Mouse (Mus musculus): ENCODE data around the gene Zfp607b. TPM values are rescaled to one million over a fixed set of nuclear protein-coding genes. Genes with fewer than 3 reads are reported as not detected.
A peak's percentile ranks its signal among the peaks of the same experiment; 100 is the strongest.

The Zfp607b gene
- polyA plus RNA-seq, 1 experiment from 2014 or later = 1.1 TPM

- DNase-seq (ENCODE audit: low read depth, low spot score) (no peak), ATAC-seq (no peak)
- ChIA-PET POLR2A (interaction anchor here (0.7 kb wide), 1 partner anchor 15 kb away, joined by 4 read pairs; no protein-coding TSS in a partner anchor), CTCF (interaction anchor here (0.7 to 1.2 kb wide), 2 partner anchors 22 to 51 kb away, joined by 3 read pairs; no protein-coding TSS in a partner anchor)
- in situ Hi-C loops (cut with MboI; ENCODE audit: low pct_unique_long_range_greater_than_20kb) = loop anchor here (5.0 kb wide), 1 partner anchor 33 kb away; the partner anchor contains the start of gene Ttc9b
- no peak for TF ChIP-seq CTCF (IDR thresholded peaks at IDR 0.05)
- H3K27me3 ChIP-seq = no peaks in the 10 kb centered on the region
Observed at GRCm38 (mm10) chr7:27685220-27685619, 3.9 kb upstream of the Zfp607b start.

GRCm38 (mm10) chr7:27685681-27686080, 3.5 kb upstream of the Zfp607b start:
- no peaks in the 10 kb centered on the region for H3K27me3 ChIP-seq
- CTCF ChIA-PET = interaction anchor here (0.7 to 1.2 kb wide), 2 partner anchors 23 to 52 kb away, joined by 3 read pairs; no protein-coding TSS in a partner anchor

DNA sequence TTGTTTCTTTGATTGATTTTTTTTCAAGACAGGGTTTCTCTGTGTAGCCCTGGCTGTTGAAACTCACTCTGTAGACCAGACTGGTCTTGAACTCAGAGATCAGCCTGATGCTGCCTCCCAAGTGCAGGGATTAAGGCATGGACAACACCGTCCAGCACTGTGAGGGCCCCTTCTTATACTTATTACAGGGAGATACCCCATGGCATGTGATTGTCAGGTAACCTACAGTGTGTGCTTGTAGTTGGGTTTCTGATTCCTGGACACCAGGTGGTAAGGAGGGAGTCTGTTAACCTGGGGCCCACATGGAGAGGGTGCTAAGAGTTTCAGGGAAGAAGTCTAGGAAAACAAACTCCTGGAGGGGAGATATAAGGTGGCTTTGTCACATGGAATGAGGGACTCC, 2.1 kb upstream of the Zfp607b start:
- ATAC-seq (no peak), DNase-seq (ENCODE audit: low read depth, low spot score) (no peak)
- POLR2A ChIA-PET = no interaction called here
- no peak for TF ChIP-seq CTCF (IDR thresholded peaks at IDR 0.05)
- CTCF ChIA-PET = no interaction called here
- H3K27me3 ChIP-seq = no peaks in the 10 kb centered on the region
- in situ Hi-C loops (cut with MboI; ENCODE audit: low pct_unique_long_range_greater_than_20kb) = loop anchor here (5.0 kb wide), 1 partner anchor 35 kb away; the partner anchor contains the start of gene Ttc9b

More at GRCm38 (mm10) chr7:27685681-27686080, 3.5 kb upstream of the Zfp607b start:
- ATAC-seq (no peak), DNase-seq (ENCODE audit: low read depth, low spot score) (no peak)
- TF ChIP-seq CTCF (IDR thresholded peaks at IDR 0.05) = peak; percentile 53
- POLR2A ChIA-PET = interaction anchor here (0.7 kb wide), 1 partner anchor 15 kb away, joined by 4 read pairs; no protein-coding TSS in a partner anchor
- in situ Hi-C loops (cut with MboI; ENCODE audit: low pct_unique_long_range_greater_than_20kb) = loop anchor here (5.0 kb wide), 1 partner anchor 33 kb away; the partner anchor contains the start of gene Ttc9b

DNA sequence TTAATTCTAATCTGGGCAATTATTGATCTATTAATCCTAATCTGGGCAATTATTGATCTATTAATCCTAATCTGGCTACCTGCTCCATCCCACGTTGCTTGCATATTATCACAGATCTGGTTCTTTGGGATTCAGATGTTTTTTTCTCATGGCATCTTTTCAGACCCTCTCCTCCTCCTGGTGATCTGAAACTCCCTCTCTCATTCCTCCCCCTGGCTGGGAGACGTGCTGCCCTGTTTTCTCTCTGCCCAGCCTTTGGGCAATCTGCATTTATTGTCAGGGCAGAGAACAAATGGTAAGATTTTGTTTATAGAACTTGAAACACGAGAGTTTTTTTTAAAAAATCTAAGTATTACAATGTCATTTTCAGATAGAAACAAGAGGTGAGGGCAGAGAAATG, 1.3 kb upstream of the Zfp607b start:
- POLR2A ChIA-PET = no interaction called here
- DNase-seq (ENCODE audit: low read depth, low spot score) (no peak), ATAC-seq (no peak)
- CTCF ChIA-PET = no interaction called here
- TF ChIP-seq CTCF (IDR thresholded peaks at IDR 0.05) = no peak
- in situ Hi-C loops (cut with MboI; ENCODE audit: low pct_unique_long_range_greater_than_20kb) = loop anchor here (5.0 kb wide), 1 partner anchor 36 kb away; the partner anchor contains the start of gene Ttc9b
- H3K27me3 ChIP-seq = no peaks in the 10 kb centered on the region

GRCm38 (mm10) chr7:27688246-27688788, 823 bp upstream of the Zfp607b start:
- in situ Hi-C loops (cut with MboI; ENCODE audit: low pct_unique_long_range_greater_than_20kb) = loop anchor here (5.0 kb wide), 1 partner anchor 36 kb away; the partner anchor contains the start of gene Ttc9b
- no peak for DNase-seq (ENCODE audit: low read depth, low spot score)
- CTCF ChIA-PET = interaction anchor here (0.9 kb wide), 1 partner anchor 57 kb away, joined by 3 read pairs; no protein-coding TSS in a partner anchor
- no peak for TF ChIP-seq CTCF (IDR thresholded peaks at IDR 0.05)
- no peak for ATAC-seq
- POLR2A ChIA-PET = interaction anchor here (1.4 kb wide), 1 partner anchor 96 kb away, joined by 3 read pairs; no protein-coding TSS in a partner anchor
- no peaks in the 10 kb centered on the region for H3K27me3 ChIP-seq

- H3K27me3 ChIP-seq = no peaks in the 10 kb centered on the region
- ATAC-seq (no peak), DNase-seq (ENCODE audit: low read depth, low spot score) (no peak)
- TF ChIP-seq CTCF (IDR thresholded peaks at IDR 0.05) = peak; percentile 79
- ChIA-PET CTCF (no interaction called here), POLR2A (no interaction called here)
- in situ Hi-C loops (cut with MboI; ENCODE audit: low pct_unique_long_range_greater_than_20kb) = loop anchor here (5.0 kb wide), 1 partner anchor 36 kb away; no protein-coding TSS in a partner anchor
Observed at GRCm38 (mm10) chr7:27691076-27691475, 1.9 kb downstream of the Zfp607b start.

- H3K27me3 ChIP-seq = no peaks in the 10 kb centered on the region
- ATAC-seq (no peak), DNase-seq (ENCODE audit: low read depth, low spot score) (no peak)
- CTCF ChIA-PET = no interaction called here
- POLR2A ChIA-PET = no interaction called here
- in situ Hi-C loops (cut with MboI; ENCODE audit: low pct_unique_long_range_greater_than_20kb) = no loop called here
- TF ChIP-seq CTCF (IDR thresholded peaks at IDR 0.05) = no peak
Observed at GRCm38 (mm10) chr7:27696711-27697110, 7.6 kb downstream of the Zfp607b start.

DNA sequence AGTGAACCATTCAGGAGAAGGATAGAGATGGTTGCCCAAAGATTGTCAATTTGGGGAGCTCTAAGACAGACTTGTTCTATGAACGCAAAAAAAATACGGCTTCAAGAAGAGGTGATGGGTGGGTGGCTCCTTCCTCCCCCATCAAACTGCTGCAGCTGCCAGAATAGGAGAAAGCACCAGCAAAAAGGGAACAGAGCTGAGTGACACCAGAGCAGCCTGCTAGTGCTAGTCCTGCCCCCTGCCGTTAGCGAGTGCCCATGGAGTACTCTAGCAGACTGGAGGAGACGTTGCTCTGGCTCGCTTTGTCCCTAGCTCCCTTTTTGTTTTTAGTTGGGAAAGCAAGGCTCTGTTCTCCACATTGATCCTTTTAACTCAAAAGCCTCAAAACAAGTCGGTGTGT, 21.3 kb downstream of the Zfp607b start:
- ATAC-seq = no peak
- POLR2A ChIA-PET = no interaction called here
- CTCF ChIA-PET = no interaction called here
- in situ Hi-C loops (cut with MboI; ENCODE audit: low pct_unique_long_range_greater_than_20kb) = no loop called here
- TF ChIP-seq CTCF (IDR thresholded peaks at IDR 0.05) = no peak
- DNase-seq (ENCODE audit: low read depth, low spot score) = no peak
- no peaks in the 10 kb centered on the region for H3K27me3 ChIP-seq

GRCm38 (mm10) chr7:27721951-27722350, 32.8 kb downstream of the Zfp607b start:
- in situ Hi-C loops (cut with MboI; ENCODE audit: low pct_unique_long_range_greater_than_20kb) = loop anchor here (10.0 kb wide), 1 partner anchor 67 kb away; the partner anchor contains the start of gene Ttc9b
- no peaks in the 10 kb centered on the region for H3K27me3 ChIP-seq
- ATAC-seq = no peak
- no peak for DNase-seq (ENCODE audit: low read depth, low spot score)
- TF ChIP-seq CTCF (IDR thresholded peaks at IDR 0.05) = no peak
- ChIA-PET POLR2A (no interaction called here), CTCF (no interaction called here)

DNA sequence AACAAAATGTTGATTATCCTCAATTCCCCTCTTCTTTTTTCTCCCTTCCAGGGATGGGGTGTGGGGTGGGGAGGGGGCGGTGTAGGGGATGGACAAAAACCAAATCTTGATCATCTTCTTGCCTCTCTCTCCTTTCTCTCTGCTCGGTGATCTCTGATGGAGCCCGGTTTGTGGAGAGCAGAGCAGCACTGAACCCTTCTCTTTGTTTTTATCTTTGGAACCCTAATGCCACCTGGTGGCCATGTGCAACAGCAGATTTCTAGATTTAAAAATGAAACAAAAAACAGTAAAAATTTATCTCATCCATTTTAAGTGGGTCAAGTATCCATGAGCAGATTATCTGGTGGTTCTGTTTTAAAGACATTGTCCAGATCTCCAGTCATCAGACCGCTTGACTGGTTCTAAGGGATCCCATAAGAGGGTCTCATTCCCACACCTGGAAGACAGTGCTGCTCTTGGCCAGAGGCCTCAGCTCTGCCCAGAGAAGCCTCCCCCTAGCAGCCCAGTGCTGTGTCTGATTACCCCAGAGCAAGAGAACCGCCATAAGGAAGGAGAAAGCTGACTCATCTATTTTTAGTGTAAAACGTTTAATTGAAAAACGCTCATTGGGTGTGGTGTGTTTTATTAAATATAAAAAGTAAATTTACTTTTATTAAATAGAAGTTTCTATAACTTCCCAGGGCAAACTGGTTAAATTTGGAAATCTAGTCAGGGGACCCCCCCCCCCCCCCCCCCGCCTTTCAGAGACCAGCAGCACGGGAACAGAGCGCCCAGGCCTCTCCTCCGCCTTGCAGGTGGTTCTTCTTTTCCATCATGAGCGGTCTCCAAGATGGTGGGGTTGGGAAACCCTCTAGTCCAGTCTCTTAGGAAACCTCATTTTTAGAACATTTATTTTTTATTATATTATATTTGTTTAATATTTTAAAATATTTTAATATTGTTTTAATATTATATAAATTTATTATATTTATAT, 36.7 kb downstream of the Zfp607b start:
- ChIA-PET CTCF (no interaction called here), POLR2A (no interaction called here)
- DNase-seq (ENCODE audit: low read depth, low spot score) = no peak
- peak; percentile 63 for TF ChIP-seq CTCF (IDR thresholded peaks at IDR 0.05)
- ATAC-seq = no peak
- no peaks in the 10 kb centered on the region for H3K27me3 ChIP-seq
- in situ Hi-C loops (cut with MboI; ENCODE audit: low pct_unique_long_range_greater_than_20kb) = loop anchor here (5.0 to 10.0 kb wide), 2 partner anchors 34 to 71 kb away; partner anchors contain the start of gene Ttc9b

All from Patski (cell line).